Mouse (Mus musculus): ENCODE results near the gene Olfr1019.

The Olfr1019 gene

GRCm38 (mm10) chr2:85845383-85845782 lies at the start of gene Olfr1019:
TSS of gene Olfr1019 (minus strand) at chr2:85845483.
- no peak for DNase-seq (ENCODE audit: low read depth, low spot score)

GRCm38 (mm10) chr2:85885340-85885739 lies 40.1 kb upstream of the Olfr1019 start, which contains the start of gene Olfr1023:
TSS of gene Olfr1023 (plus strand) at chr2:85885640.
- no peak for DNase-seq (ENCODE audit: low read depth, low spot score)

- DNase-seq (ENCODE audit: low read depth, low spot score) = no peak
Measured at GRCm38 (mm10) chr2:85868294-85868693, 23.0 kb upstream of the Olfr1019 start, which contains the start of gene Olfr1022. TSS of gene Olfr1022 (plus strand) at chr2:85868594.

DNA sequence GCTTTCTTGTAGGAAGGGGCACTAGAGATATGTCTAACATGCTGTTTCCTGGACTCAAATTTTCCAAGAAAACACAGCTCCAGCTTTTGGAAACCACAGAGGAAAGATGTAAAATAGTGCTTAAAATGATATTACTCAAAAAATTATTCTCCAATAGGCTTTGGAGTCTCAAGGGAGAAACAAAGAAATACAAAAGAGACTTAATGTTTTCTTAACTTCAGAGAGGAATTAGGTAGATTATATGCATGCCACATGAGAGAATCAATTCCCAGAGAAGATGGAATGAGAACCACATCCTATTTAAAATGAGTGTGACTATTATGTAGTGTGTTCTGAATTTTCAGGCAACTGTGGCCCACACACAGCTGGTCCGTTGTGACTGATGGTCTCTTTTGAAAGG lies 1.4 kb upstream of the Olfr1019 start, which contains the start of gene Olfr1020:
Olfr1020 (plus strand) TSS at position 301 of the 400 bp plus-strand sequence.
- DNase-seq (ENCODE audit: low read depth, low spot score) = no peak

DNA sequence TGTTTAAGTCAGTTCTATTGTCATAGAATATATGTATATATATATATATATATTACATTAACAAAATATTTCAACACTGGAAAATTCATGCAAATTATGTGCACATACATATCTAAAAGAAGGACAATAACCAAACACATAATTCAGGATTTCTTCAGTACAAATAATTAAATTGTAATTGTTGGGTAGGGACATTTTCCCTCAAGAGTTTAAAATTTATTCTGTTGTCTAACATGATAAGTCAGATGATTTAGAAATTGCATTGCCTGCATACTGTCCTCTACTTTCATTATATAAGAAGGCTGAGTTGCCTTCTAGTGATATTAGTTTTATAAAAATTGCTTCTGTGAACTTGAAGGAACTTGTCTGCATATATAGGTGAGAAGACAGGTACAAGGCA lies 27.1 kb downstream of the Olfr1019 start, which contains the start of gene Olfr1018:
Olfr1018 (plus strand) TSS at position 301 of the 400 bp plus-strand sequence.
- DNase-seq (ENCODE audit: low read depth, low spot score) = no peak

DNA sequence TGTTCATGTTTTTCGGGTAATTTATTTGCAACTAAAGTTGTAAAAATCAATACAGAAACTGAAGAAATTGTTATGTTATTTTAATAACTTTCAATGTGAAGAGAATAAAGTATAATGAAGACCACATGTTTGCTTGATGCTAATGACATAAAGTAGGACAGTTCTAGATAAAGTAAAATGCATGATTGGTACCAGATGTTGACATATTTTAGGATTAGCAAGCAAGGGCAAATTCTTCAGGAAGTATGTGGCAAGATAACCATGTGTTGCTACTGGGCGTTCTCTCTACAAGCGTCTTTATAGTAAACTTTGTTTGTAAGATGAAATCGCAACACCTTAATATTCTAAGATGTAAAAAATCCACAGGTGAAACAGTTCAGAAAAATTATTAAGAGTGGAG lies 40.8 kb downstream of the Olfr1019 start:
- peak; percentile 54 for DNase-seq (ENCODE audit: low read depth, low spot score)

DNA sequence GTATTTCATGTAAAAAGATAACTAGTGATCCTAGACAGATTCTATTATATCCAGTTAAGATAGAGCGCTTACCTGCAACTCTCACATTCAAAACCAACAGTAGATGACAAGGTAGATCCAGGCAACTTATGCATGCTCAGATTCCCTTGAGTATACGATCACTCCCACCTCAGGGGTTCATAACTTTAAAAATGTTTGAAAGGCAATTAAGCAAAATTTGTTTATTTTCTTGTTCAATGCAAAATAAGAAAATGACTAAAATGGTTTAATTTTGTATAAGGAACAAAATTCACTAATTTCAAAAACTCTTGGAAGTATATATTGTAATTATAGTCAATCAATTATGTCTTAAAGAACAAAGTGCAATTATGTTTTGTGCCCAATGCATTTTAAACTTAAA lies 42.8 kb downstream of the Olfr1019 start, which contains the start of gene Olfr1016:
Olfr1016 (minus strand) TSS at position 101 of the 400 bp plus-strand sequence.
- DNase-seq (ENCODE audit: low read depth, low spot score) = no peak

DNA sequence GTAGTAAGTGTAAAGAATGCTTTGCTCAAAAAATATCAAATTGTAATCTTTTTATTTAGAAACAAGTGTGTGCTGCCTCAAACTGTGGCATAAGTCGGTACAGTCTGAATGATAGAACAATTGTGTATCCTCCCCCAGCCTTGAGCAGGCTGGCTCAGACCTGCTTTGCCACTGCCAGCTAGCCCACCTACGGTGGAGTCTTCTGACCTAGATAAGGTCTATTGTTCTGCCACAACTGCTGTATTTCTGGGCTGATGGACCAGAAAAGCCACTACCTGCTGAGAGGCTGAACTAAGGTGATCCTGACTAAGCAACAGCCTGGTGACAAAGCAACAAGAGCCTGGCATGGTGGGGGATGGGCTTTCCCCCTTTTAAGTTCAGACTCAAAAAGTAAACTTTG lies 53.0 kb downstream of the Olfr1019 start:
- no peak for DNase-seq (ENCODE audit: low read depth, low spot score)

Data from 3T3-L1 (cell line).